Mouse (Mus musculus) limb, embryonic 15.5 days (tissue): ENCODE results near the gene Abtb2. TPM values are rescaled to one million over a fixed set of nuclear protein-coding genes. Genes with fewer than 3 reads are reported as not detected.

Experiments used
- ATAC-seq: fragments of 200-750 bp; cut with Nextera tagmentation; 2 replicates; pipeline ENCODE4 v1.8.0; 2017; ENCODE audit warnings: low read depth, moderate TSS enrichment; ENCODE audit not compliant: insufficient number of reproducible peaks, low FRiP score, low TSS enrichment
- H3K27ac ChIP-seq: fragments of 300-500 bp; sonication (generic); 2 replicates; pipeline ENCODE4 v1.5.1; 2015; ENCODE audit warnings: moderate library complexity, mild to moderate bottlenecking, inconsistent platforms
- H3K27me3 ChIP-seq: fragments of 300-500 bp; sonication (generic); 2 replicates; pipeline ENCODE4 v1.6.1; 2015; ENCODE audit warnings: inconsistent platforms
- H3K36me3 ChIP-seq: fragments of 300-500 bp; sonication (generic); 2 replicates; pipeline ENCODE4 v1.6.1; 2015; ENCODE audit warnings: inconsistent platforms
- H3K4me1 ChIP-seq: fragments of 300-500 bp; sonication (generic); 2 replicates; pipeline ENCODE4 v1.6.1; 2015; ENCODE audit warnings: inconsistent platforms
- H3K4me2 ChIP-seq: fragments of 300-500 bp; sonication (generic); 2 replicates; pipeline ENCODE4 v1.6.1; 2015; ENCODE audit warnings: mild to moderate bottlenecking, inconsistent platforms
- H3K4me3 ChIP-seq: fragments of 300-500 bp; sonication (generic); 2 replicates; pipeline ENCODE4 v1.5.1; 2015; ENCODE audit warnings: mild to moderate bottlenecking, inconsistent platforms
- H3K9ac ChIP-seq: fragments of 300-500 bp; sonication (generic); 2 replicates; pipeline ENCODE4 v1.6.1; 2015; ENCODE audit warnings: inconsistent platforms
- H3K9me3 ChIP-seq: fragments of 300-500 bp; sonication (generic); 2 replicates; pipeline ENCODE4 v1.6.1; 2016; ENCODE audit warnings: inconsistent platforms
- WGBS: fragments of 180-500 bp; shearing (Covaris S2); methylation state at CpG from one replicate; pipeline ENCODE4 v1.1.7; 2015; 5-methylcytosine and 5-hydroxymethylcytosine counted together
- polyA plus RNA-seq: library from polyadenylated mRNA; unstranded; fragments of >200 nt; fragmentation: Nextera tagmentation; extraction: Ambion mirVana; gene quantifications from 2 replicates; pipeline ENCODE4 v1.2.1, GENCODE M21; 2015

Gene Abtb2
- polyA plus RNA-seq, 1 experiment from 2014 or later, result 16.7 TPM

- no peaks in the 10 kb centered on the region for H3K9me3 ChIP-seq
- H3K9ac ChIP-seq, result no peak overlapping the region
- no peaks in the 10 kb centered on the region for H3K4me1 ChIP-seq
- H3K36me3 ChIP-seq, result peaks cover 90% of the 10 kb centered on the region
- 0 out of 2 replicates have a peak overlapping the region, but pooled peaks have one; percentile 13 for H3K27ac ChIP-seq
- no peaks in the 10 kb centered on the region for H3K27me3 ChIP-seq
- 85% methylated on average over 6 of the region's 6 CpGs for WGBS
- no peak overlapping the region for H3K4me2 ChIP-seq
- no peak overlapping the region for H3K4me3 ChIP-seq
- ATAC-seq, result no peak
These were observed 165.3 kb downstream of the Abtb2 start for GRCm38 (mm10) chr2:103731423-103731822.

DNA sequence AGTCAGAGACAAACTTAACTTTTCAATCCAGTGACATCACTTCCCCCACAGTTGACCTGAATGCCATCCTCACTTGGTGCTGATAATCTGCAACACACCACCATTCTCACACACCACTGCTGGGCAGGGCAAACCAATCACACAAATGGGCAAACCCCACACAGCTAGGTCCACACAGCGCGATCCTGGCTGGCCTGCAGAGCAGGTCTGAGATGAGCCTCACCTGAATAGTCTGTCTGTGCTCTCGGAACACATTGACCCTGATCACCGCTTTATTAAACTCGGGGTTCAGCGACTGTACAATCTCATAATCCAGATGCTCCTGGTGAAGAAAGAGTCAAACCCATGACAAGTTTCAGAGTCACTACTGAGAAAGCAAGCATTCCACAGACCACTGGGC lies 176.7 kb downstream of the Abtb2 start:
- no peak overlapping the region for H3K9ac ChIP-seq
- H3K4me2 ChIP-seq, result no peak overlapping the region
- H3K27me3 ChIP-seq, result no peaks in the 10 kb centered on the region
- no peaks in the 10 kb centered on the region for H3K4me1 ChIP-seq
- peaks cover 66% of the 10 kb centered on the region for H3K36me3 ChIP-seq
- no peaks in the 10 kb centered on the region for H3K9me3 ChIP-seq
- 98% methylated on average over 6 of the region's 6 CpGs for WGBS
- no peak overlapping the region for H3K27ac ChIP-seq
- no peak overlapping the region for H3K4me3 ChIP-seq
- no peak for ATAC-seq

DNA sequence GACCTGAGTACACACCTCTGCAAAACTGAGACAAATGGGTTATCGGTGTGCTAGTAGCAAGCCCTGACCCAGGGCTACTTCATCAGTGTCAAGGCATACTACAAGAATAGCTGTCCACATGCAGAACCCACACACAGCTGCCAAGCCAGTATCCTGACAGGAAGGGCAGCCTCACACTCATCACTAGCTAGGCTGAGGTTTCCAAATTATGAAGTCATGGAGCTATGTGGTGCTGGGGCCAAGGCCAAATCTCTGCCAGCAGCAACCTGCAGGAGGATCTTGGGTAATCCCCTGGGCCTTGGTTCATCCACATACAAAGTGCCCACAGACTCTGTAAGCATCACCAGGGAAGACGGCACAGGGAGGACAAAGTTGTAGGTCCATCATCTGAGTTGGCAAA lies 177.4 kb downstream of the Abtb2 start:
- WGBS, result 89% methylated on average over 2 of the region's 2 CpGs
- Histone ChIP-seq H3K36me3 (peaks cover 72% of the 10 kb centered on the region), H3K27me3 (no peaks in the 10 kb centered on the region), H3K4me3 (no peak overlapping the region), H3K9me3 (no peaks in the 10 kb centered on the region), H3K4me2 (no peak overlapping the region), H3K9ac (no peak overlapping the region), H3K4me1 (no peaks in the 10 kb centered on the region), H3K27ac (no peak overlapping the region)
- no peak for ATAC-seq

DNA sequence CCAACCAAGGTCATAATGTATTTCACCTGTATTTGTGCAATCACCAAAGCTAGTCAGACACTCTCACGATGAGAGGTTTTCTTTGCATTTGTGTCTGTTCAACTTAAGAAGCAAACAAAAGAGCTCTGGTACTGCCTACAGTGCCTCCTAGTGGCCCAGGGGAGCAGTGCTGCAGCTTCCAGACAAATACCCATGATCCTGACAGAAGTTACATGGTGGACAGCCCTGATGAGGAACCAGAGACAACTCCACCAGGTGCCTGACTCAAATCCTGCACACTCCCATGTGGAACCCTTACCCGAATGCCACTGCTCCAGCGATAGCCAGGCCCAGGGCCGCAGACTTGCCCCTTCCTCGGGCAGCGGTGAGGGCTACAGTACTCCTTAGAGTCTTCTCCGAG lies 177.9 kb downstream of the Abtb2 start:
- Histone ChIP-seq H3K27me3 (no peaks in the 10 kb centered on the region), H3K4me2 (no peak overlapping the region), H3K4me1 (no peaks in the 10 kb centered on the region), H3K36me3 (peaks cover 72% of the 10 kb centered on the region), H3K9me3 (no peaks in the 10 kb centered on the region), H3K9ac (no peak overlapping the region), H3K4me3 (no peak overlapping the region), H3K27ac (no peak overlapping the region)
- 82% methylated on average over 7 of the region's 7 CpGs for WGBS
- no peak for ATAC-seq

DNA sequence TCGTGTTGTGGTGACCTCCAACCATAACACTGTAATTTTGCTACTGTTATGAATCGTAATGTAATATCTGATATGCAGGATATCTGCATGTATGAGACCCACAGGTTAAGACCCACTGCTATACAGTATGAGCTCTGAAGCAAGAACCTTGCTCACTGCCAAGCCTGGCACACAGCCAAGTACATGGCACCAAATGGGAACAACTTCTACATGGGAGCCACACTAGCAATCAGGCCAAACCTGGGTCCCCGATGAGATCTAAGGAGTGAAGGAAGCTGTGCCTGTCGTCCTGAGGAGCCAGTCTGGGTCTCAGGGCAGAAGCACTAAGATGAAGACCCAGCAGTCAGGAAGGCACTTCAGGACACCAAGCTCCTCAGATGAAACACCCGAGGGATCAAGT lies 179.4 kb downstream of the Abtb2 start:
- 82% methylated on average over 5 of the region's 5 CpGs for WGBS
- no peak for ATAC-seq
- Histone ChIP-seq H3K4me2 (no peak overlapping the region), H3K9ac (no peak overlapping the region), H3K9me3 (no peaks in the 10 kb centered on the region), H3K27me3 (no peaks in the 10 kb centered on the region), H3K27ac (no peak overlapping the region), H3K4me3 (no peak overlapping the region), H3K4me1 (no peaks in the 10 kb centered on the region), H3K36me3 (peaks cover 73% of the 10 kb centered on the region)

DNA sequence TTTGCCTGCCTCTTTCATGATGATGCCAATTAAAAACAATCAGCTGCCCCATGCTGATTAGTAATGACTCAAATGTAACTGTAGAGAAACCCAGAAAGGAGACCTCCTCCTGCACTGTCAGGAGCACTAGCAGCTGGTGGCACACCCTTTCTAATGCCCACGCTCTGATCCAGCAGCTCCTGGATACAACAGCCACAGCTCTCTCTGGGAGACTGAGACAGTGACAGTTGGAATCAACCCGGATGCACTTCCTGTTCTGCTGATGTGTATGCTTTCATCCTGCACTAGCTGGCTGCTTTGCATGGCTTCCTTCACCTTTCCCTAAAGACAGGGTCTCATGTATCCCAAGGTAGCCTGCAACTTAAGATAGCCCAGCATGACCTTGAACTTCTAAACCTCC lies 180.0 kb downstream of the Abtb2 start:
- ATAC-seq, result no peak
- Histone ChIP-seq H3K9ac (no peak overlapping the region), H3K4me3 (no peak overlapping the region), H3K27ac (no peak overlapping the region), H3K4me1 (no peaks in the 10 kb centered on the region), H3K9me3 (no peaks in the 10 kb centered on the region), H3K27me3 (no peaks in the 10 kb centered on the region), H3K36me3 (peaks cover 73% of the 10 kb centered on the region), H3K4me2 (no peak overlapping the region)
- WGBS, result 83% methylated on average over 2 of the region's 2 CpGs

DNA sequence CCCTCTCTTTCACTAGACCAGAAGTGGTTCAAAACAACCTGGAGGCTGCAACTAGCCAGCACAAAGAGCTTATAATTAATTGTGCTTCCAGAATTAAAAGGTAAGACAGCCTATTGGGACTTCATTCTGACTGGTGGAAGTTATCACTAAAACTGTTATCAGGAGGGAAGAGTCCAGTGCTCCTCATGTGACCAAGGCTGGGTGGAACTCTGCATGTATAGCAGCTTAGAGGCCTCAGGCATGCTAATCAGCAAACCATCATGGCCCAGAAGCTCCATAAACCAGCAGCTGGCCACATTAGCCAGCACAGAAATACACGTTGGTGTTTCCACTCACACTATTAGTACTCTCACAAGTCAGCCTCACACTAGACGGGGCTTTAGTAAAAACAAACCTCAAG lies 180.7 kb downstream of the Abtb2 start:
- Histone ChIP-seq H3K36me3 (peaks cover 80% of the 10 kb centered on the region), H3K9ac (no peak overlapping the region), H3K27me3 (no peaks in the 10 kb centered on the region), H3K4me1 (no peaks in the 10 kb centered on the region), H3K4me3 (no peak overlapping the region), H3K9me3 (no peaks in the 10 kb centered on the region), H3K27ac (no peak overlapping the region), H3K4me2 (no peak overlapping the region)
- WGBS, result 67% methylated on average over 2 of the region's 2 CpGs
- ATAC-seq, result no peak

DNA sequence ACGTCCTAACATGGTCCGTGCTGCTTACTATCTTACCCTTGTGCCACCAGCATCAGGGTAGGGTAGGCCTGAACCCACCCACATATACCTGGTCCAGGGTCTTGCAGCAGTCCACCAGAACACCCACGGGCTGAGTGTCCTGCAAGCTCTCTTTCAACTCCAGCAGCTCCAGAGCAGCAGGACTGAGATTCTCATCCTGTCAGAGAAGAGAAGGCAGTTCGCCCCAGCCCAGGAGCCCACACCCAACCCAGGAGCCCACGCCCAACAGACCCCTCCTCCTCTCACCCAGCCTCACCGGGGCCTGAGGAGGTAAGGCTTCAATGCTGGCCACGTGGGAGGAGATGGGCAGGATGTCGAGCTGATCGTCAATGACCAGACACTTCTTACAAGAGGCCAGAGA lies 181.8 kb downstream of the Abtb2 start:
- 92% methylated on average over 9 of the region's 9 CpGs for WGBS
- Histone ChIP-seq H3K4me3 (no peak overlapping the region), H3K9ac (no peak overlapping the region), H3K4me1 (no peaks in the 10 kb centered on the region), H3K27ac (no peak overlapping the region), H3K4me2 (no peak overlapping the region), H3K27me3 (no peaks in the 10 kb centered on the region), H3K9me3 (no peaks in the 10 kb centered on the region), H3K36me3 (peaks cover 82% of the 10 kb centered on the region)
- ATAC-seq, result no peak

DNA sequence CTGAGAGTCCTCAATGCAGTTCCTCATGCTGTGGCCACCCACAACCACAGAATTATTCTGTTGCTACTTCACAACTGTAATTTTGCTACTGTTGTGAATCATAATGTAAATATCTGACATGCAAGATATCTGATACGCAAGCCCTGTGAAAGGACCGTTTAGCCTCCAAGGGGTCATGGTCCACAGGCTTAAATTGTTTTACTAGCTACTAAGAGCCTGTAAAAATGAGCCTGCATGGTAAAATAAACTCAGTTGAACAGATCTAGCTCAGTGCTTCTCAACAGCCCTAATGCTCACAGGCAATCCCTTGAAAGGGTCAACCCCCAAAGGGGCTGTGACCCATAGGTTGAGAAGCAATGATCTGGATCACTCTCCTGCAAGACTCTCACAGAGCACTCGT lies 183.0 kb downstream of the Abtb2 start:
- H3K4me1 ChIP-seq, result no peaks in the 10 kb centered on the region
- WGBS, result 80% methylated on average over 3 of the region's 3 CpGs
- peaks cover 84% of the 10 kb centered on the region for H3K36me3 ChIP-seq

DNA sequence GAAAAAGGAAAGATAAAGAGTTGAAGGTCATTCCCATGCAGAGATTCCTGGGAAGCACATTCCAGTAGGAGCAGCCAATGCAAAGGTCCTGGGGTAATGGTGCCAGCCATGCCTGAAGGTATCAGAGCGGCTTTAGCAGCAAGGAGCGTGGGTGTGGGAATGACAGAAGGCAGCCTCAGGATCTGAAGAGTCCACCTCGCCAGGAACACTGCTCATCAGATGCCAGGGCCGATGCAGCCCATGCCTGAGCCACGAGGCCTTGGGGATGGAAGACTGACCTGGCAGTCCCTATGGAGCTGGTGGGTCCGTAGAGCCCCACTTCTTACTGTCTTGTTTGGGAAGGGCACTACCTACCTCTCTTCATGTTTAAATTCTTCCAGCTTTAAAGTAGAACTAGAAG lies 185.7 kb downstream of the Abtb2 start:
- Histone ChIP-seq H3K27ac (no peak overlapping the region), H3K36me3 (peaks cover 84% of the 10 kb centered on the region), H3K9me3 (no peaks in the 10 kb centered on the region), H3K27me3 (no peaks in the 10 kb centered on the region), H3K9ac (no peak overlapping the region), H3K4me1 (no peaks in the 10 kb centered on the region), H3K4me2 (no peak overlapping the region), H3K4me3 (no peak overlapping the region)
- WGBS, result 92% methylated on average over 6 of the region's 6 CpGs
- ATAC-seq, result no peak

More for the DNA sequence above, 183.0 kb downstream of the Abtb2 start:
- no peaks in the 10 kb centered on the region for H3K27me3 ChIP-seq
- no peak overlapping the region for H3K4me2 ChIP-seq
- no peaks in the 10 kb centered on the region for H3K9me3 ChIP-seq
- no peak overlapping the region for H3K4me3 ChIP-seq
- no peak for ATAC-seq
- no peak overlapping the region for H3K9ac ChIP-seq
- H3K27ac ChIP-seq, result no peak overlapping the region

- H3K36me3 ChIP-seq, result peaks cover 61% of the 10 kb centered on the region
- no peaks in the 10 kb centered on the region for H3K27me3 ChIP-seq
- no peak overlapping the region for H3K9ac ChIP-seq
- H3K9me3 ChIP-seq, result no peaks in the 10 kb centered on the region
- H3K4me2 ChIP-seq, result no peak overlapping the region
- WGBS, result 87% methylated on average over 3 of the region's 3 CpGs
- H3K4me1 ChIP-seq, result no peaks in the 10 kb centered on the region
- no peak overlapping the region for H3K4me3 ChIP-seq
- ATAC-seq, result no peak
- H3K27ac ChIP-seq, result no peak overlapping the region
These were observed 188.5 kb downstream of the Abtb2 start for GRCm38 (mm10) chr2:103754614-103755013.

DNA sequence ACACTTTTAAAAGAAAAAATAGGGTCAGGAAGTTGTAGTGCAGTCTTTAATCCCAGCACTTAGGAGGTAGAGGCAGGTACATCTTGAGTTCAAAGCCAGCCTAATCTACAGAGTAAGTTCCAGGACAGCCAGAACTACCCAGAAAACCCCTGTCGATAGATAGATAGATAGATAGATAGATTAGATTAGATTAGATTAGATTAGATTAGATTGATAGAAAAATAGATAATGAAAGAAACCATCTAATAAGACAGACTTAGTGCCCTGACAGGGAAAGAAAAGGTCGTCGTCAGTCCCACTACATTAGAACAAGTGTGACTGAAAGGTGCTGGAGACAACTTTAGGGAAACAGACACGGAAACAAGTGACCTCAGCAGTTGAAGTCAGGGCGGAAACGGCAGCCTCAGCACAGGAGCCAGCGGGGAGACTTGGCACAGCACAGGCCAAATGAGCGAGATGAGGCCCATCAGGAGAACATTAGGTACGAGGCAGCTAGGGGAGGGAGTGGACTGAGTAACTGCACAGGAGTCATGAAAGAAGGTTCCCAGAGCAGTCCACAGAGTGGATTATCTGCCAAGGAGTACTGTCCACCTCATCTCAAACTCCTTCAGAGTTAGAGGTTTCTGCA lies 189.5 kb downstream of the Abtb2 start:
- no peak overlapping the region for H3K4me2 ChIP-seq
- peaks cover 2% of the 10 kb centered on the region; the same call in 1 of the 2 replicates for H3K4me1 ChIP-seq
- H3K36me3 ChIP-seq, result peaks cover 53% of the 10 kb centered on the region
- no peaks in the 10 kb centered on the region for H3K27me3 ChIP-seq
- no peak for ATAC-seq
- no peak overlapping the region for H3K4me3 ChIP-seq
- H3K9me3 ChIP-seq, result no peaks in the 10 kb centered on the region
- H3K27ac ChIP-seq, result no peak overlapping the region
- no peak overlapping the region for H3K9ac ChIP-seq
- whole genome bisulfite sequencing, result 84% methylated on average over 9 of the region's 9 CpGs

GRCm38 (mm10) chr2:103760421-103760820 lies 194.3 kb downstream of the Abtb2 start:
- H3K9me3 ChIP-seq, result no peaks in the 10 kb centered on the region
- H3K4me1 ChIP-seq, result peaks cover 9% of the 10 kb centered on the region
- no peaks in the 10 kb centered on the region for H3K27me3 ChIP-seq
- peak overlapping the region; percentile 75 for H3K4me2 ChIP-seq
- WGBS, result under 1% methylated on average over 12 of the region's 12 CpGs
- H3K27ac ChIP-seq, result peak overlapping the region; percentile 81; the same call in 1 of the 2 replicates
- H3K4me3 ChIP-seq, result peak overlapping the region; percentile 81
- peak overlapping the region; percentile 62 for H3K9ac ChIP-seq
- H3K36me3 ChIP-seq, result peaks cover 12% of the 10 kb centered on the region; the same call in 1 of the 2 replicates
- ATAC-seq, result no peak
